Mouse (Mus musculus) embryonic stem cell, embryonic (primary cell): Measurements from ENCODE around the gene Tnfsf12.

Source experiments
- CTCF ChIA-PET, 4 experiments: fragments of 300-600 bp in 2 of 4; fragments of 350-600 bp in 2 of 4; sonication (Branson Sonifier 250); formaldehyde crosslinking; loops; one replicate each; lab custom pipeline; 2022; ENCODE audit warnings: inconsistent platforms in 2 of 4; lab: Charles Lee
- POLR2A ChIA-PET, 4 experiments: fragments of 300-600 bp in 2 of 4; fragments of 350-600 bp in 2 of 4; sonication (Branson Sonifier 250); formaldehyde crosslinking; loops; one replicate each; lab custom pipeline; 2022; ENCODE audit warnings: antibody characterized with exemption in 4 of 4, inconsistent platforms in 1 of 4; lab: Charles Lee

Tnfsf12 gene

DNA sequence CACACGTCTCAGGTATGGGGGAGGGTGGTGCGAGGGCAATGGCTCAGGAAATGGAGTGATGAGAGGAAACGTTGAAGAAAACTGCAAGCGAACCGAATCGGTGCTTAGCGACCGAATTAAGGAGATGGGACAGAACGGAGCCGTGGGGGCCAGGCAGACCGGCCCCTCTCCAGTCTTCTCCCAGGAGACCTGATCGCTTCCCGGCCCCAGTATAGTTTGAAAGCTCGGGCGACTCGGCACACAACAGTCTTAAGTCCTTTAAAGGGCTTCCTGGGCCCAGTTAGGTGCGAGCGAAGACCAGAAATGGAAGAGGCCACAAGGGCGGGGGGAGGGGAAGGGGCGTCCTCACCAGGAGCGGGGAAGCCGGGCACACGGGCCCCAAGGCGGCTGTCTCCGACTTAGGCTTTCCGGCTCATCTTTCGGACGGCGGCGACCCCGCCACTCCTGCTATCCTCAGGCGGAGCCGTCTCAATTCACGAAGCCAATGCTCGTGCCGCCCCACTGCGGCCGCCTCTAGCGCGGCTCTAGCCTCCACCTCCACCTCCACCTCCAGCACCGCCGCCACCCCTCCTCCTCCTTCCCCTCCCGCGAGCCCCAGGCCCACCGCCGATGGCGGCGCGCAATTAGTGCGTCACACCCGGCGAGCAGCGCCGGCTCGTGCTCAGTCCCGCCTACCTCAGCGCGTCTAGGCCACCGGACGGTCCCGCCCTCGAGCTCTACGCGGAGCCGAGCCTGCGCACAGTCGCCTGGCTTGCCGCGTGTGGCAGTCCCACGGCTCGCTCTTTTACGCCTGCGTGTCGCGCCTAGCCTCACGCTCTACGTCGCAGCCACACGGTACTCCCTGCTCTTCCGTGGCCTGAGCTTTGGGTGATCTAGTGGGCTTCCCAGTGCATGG, 14.1 kb downstream of the Tnfsf12 start, which contains the start of gene Senp3:
Gene Senp3 (minus strand): TSS at position 771 of the 895 bp plus-strand sequence.
- ChIA-PET CTCF (interaction anchor here (0.6 to 8.3 kb wide), 26 partner anchors 9 to 267 kb away, joined by 3 to 155 read pairs (median 5); partner anchors contain the start of genes Sox15 (in 2 of the 4), Eif4a1 (in 1 of the 4) and Fxr2 (in 1 of the 4)), POLR2A (interaction anchor here (0.5 to 16.3 kb wide), 103 partner anchors 8 to 990 kb away, joined by 3 to 672 read pairs (median 5); partner anchors contain the start of genes Eif4a1 (in 4 of the 4), Sox15 (in 4 of the 4), Cd68 (in 3 of the 4) and Mpdu1 (in 3 of the 4))

- ChIA-PET CTCF (interaction anchor here in 2 of 4 experiments (0.7 to 8.3 kb wide), 4 partner anchors 34 to 100 kb away, joined by 3 to 155 read pairs (median 15); partner anchors contain the start of genes Trp53 (in 1 of the 2) and Wrap53 (in 1 of the 2)), POLR2A (interaction anchor here in 3 of 4 experiments (0.5 to 16.3 kb wide), 33 partner anchors 7 to 247 kb away, joined by 3 to 672 read pairs (median 11); partner anchors contain the start of genes Sox15 (in 3 of the 3), Cd68 (in 2 of the 3), Eif4a1 (in 2 of the 3) and Mpdu1 (in 2 of the 3))
These were observed 15.4 kb downstream of the Tnfsf12 start for GRCm38 (mm10) chr11:69680136-69680855.

DNA sequence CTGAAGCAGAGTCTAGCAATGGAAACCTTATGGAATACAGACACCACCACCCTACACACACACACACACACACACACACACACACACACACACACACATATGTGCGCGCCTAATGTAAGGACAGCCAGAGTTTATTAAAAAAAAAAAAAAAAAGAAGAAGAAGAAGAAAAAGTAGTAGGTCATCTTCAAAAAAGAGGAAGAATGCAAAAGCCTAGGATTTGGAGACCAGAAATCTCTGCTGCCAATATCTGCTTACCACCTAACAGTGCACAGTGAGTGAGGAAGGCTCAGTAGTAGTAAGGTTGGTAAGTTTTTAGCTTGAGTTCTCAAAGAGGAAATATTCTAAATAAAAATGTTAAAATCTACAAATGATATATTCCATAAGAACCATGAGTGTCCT, 16.5 kb downstream of the Tnfsf12 start:
- POLR2A ChIA-PET = interaction anchor here in 2 of 4 experiments (0.5 to 16.3 kb wide), 18 partner anchors 10 to 241 kb away, joined by 3 to 672 read pairs (median 11); partner anchors contain the start of genes Cd68 (in 2 of the 2), Mpdu1 (in 2 of the 2), Sox15 (in 2 of the 2) and Fxr2 (in 1 of the 2)

DNA sequence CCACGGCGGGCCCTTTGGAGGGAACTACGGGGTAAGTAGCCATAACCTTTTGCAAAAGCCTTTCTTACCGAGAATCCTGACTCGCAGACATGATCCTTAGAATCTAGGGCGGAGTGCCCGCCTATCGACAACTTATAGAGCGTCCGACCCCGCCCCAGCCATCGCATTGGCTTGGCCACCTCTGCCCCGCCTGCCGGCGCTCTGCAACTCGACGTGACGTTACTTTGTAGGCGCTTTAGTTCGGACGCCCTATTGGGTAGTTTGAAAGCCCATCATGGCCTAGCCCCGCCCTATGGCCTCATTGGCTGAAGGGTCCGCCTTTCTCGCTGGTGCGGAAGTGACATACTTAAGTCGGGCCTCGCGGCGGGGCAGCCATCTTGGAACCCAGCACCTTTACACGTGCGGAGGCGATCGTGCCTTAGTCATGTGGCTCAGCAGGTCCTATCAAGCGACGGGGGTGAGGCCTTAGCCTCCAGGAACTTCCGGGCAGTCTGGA, 23.4 kb downstream of the Tnfsf12 start, which contains the start of gene Eif4a1:
Gene Eif4a1 (minus strand): TSS at position 213 of the 496 bp plus-strand sequence.
- ChIA-PET POLR2A (interaction anchor here (0.6 to 16.3 kb wide), 34 partner anchors 8 to 325 kb away, joined by 3 to 672 read pairs (median 6); partner anchors contain the start of genes Senp3 (in 4 of the 4), Mpdu1 (in 3 of the 4), Sox15 (in 3 of the 4) and Cd68 (in 1 of the 4)), CTCF (interaction anchor here in 1 of 4 experiments (1.1 kb wide), 1 partner anchor 10 kb away, joined by 3 read pairs; the partner anchor contains the start of gene Senp3)

More for the DNA sequence above, 16.5 kb downstream of the Tnfsf12 start:
- CTCF ChIA-PET = interaction anchor here in 1 of 4 experiments (0.6 to 8.3 kb wide), 2 partner anchors 35 to 49 kb away, joined by 3 to 155 read pairs; no protein-coding TSS in a partner anchor

DNA sequence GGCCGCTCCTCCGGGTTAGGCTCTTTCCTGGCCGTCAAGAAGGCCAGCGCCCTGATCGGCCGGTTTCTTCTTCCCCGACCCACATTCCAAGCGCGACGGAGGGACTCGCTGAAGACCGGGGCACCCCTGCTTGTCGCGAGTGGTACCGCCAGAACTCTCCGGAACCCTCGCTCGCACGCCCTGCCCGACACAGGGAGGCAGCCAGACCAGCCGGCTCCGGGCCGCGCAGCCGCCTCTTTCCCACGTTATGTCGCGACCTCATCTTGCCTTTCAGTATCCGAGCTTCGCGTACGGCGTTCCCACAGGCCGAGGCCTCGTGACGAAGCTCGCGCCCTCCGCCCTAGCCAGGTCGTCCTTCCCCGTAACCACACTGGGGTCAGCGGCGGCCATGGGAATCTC, 23.9 kb downstream of the Tnfsf12 start:
- ChIA-PET POLR2A (interaction anchor here (0.6 to 16.3 kb wide), 30 partner anchors 9 to 325 kb away, joined by 3 to 672 read pairs (median 6); partner anchors contain the start of genes Senp3 (in 4 of the 4), Sox15 (in 3 of the 4), Mpdu1 (in 2 of the 4) and Cd68 (in 1 of the 4)), CTCF (no interaction called here)

- POLR2A ChIA-PET = interaction anchor here (0.6 to 16.3 kb wide), 57 partner anchors 8 to 326 kb away, joined by 3 to 672 read pairs (median 8); partner anchors contain the start of genes Senp3 (in 3 of the 4), Sox15 (in 3 of the 4), Fxr2 (in 2 of the 4) and Mpdu1 (in 2 of the 4)
- CTCF ChIA-PET = interaction anchor here in 2 of 4 experiments (0.6 to 0.9 kb wide), 2 partner anchors 16 to 45 kb away, joined by 3 to 4 read pairs; partner anchors contain the start of gene Sox15 (in 1 of the 2)
These were observed 24.6 kb downstream of the Tnfsf12 start for GRCm38 (mm10) chr11:69670786-69671725.

DNA sequence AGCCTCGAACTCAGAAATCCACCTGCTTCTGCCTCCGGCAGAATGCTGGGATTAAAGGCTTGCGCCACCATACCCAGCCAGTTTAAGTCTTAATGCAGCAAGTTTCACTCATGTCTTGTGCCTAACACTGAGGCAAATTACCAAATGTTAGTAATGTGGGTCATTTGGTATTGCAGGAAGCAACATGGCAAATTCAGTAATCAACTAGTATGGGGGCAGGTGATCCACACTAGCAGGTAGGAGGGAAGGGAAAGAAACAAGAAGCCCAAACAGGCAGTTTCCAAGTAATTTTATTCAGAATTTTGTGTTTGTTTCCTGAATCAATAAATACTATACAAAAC, 29.0 kb downstream of the Tnfsf12 start:
- CTCF ChIA-PET = interaction anchor here in 3 of 4 experiments (0.7 to 2.6 kb wide), 5 partner anchors 9 to 38 kb away, joined by 4 to 31 read pairs (median 4); partner anchors contain the start of genes Sox15 (in 2 of the 3) and Fxr2 (in 1 of the 3)
- POLR2A ChIA-PET = interaction anchor here (0.5 to 17.2 kb wide), 75 partner anchors 9 to 593 kb away, joined by 3 to 592 read pairs (median 5); partner anchors contain the start of genes Sox15 (in 4 of the 4), Fxr2 (in 3 of the 4), Senp3 (in 2 of the 4) and Tnfsf13 (in 2 of the 4)

DNA sequence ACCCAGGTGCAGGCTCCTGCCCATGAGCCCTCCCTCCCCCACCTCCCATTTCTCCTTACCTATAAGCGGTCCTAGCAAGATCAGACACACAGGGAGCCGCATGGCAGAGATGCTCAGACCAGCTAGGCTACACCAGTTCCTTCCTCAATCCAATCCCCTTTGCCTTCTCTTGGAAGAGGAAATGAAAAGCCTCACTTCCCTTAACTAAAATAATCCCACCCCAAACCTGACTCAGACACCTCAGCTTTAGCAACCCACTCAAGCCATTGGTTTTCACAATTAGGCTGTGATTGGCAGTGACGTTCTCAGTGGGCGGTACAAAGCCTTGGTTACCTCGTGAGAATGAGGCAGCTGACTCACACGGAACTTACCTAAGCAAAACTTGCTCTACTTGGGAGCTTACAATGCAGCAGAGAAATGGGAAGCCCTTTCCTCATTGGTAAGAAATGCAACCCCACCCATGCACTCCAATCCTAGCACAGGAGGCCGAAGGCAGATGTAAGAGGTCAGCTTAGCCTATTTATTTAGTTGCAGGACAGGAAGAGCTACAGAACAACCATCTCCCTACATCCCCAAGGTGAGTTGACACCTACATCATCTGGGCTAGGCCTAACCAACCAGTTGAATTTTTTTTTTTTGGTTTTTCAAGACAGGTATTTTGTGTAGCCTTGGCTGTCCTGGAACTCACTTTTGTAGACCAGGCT, 29.5 kb downstream of the Tnfsf12 start, which contains the start of gene Cd68:
Gene Cd68 (minus strand): TSS at position 193 of the 704 bp plus-strand sequence.
- POLR2A ChIA-PET = interaction anchor here (0.5 to 17.2 kb wide), 94 partner anchors 8 to 593 kb away, joined by 3 to 592 read pairs (median 4); partner anchors contain the start of genes Sox15 (in 4 of the 4), Fxr2 (in 3 of the 4), Senp3 (in 3 of the 4) and Trp53 (in 3 of the 4)

GRCm38 (mm10) chr11:69665457-69665960, 30.1 kb downstream of the Tnfsf12 start:
- ChIA-PET POLR2A (interaction anchor here (0.6 to 17.2 kb wide), 81 partner anchors 7 to 592 kb away, joined by 3 to 592 read pairs (median 5); partner anchors contain the start of genes Sox15 (in 4 of the 4), Fxr2 (in 3 of the 4), Senp3 (in 3 of the 4) and Trp53 (in 3 of the 4)), CTCF (interaction anchor here in 3 of 4 experiments (0.7 to 2.6 kb wide), 6 partner anchors 8 to 47 kb away, joined by 3 to 31 read pairs (median 5); partner anchors contain the start of genes Sox15 (in 2 of the 3) and Fxr2 (in 1 of the 3))

More for the DNA sequence above, 29.5 kb downstream of the Tnfsf12 start, which contains the start of gene Cd68:
- CTCF ChIA-PET = interaction anchor here in 3 of 4 experiments (0.7 to 2.6 kb wide), 7 partner anchors 9 to 47 kb away, joined by 3 to 31 read pairs (median 4); partner anchors contain the start of genes Sox15 (in 2 of the 3) and Fxr2 (in 1 of the 3)

DNA sequence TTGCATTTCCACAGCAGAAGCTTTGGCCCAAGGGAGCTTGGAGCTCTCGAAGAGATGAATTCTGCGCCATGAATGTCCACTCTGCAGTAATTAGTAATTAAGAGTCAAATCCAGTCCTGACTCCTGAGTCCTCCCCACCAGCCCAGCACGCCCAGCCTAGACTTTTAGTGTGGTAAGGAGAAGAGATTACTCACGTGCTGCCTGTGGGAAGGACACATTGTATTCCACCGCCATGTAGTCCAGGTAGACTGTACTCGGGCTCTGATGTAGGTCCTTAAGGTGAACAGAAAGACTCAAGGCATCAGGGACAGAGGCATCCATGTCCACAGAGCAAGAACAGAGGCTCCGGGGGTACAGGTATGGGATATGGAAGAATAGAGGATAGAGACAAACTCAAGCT, 30.8 kb downstream of the Tnfsf12 start:
- CTCF ChIA-PET = interaction anchor here in 2 of 4 experiments (0.6 to 2.6 kb wide), 3 partner anchors 7 to 233 kb away, joined by 3 to 31 read pairs (median 3); partner anchors contain the start of gene Sox15 (in 1 of the 2)

GRCm38 (mm10) chr11:69663795-69664194, 31.9 kb downstream of the Tnfsf12 start:
- POLR2A ChIA-PET = interaction anchor here in 3 of 4 experiments (0.8 to 17.2 kb wide), 13 partner anchors 9 to 91 kb away, joined by 3 to 592 read pairs (median 34); partner anchors contain the start of genes Senp3 (in 3 of the 3), Eif4a1 (in 2 of the 3), Sox15 (in 2 of the 3) and Tnfsf13 (in 1 of the 3)
- CTCF ChIA-PET = interaction anchor here in 1 of 4 experiments (0.6 kb wide), 1 partner anchor 45 kb away, joined by 3 read pairs; no protein-coding TSS in a partner anchor

More for the DNA sequence above, 30.8 kb downstream of the Tnfsf12 start:
- POLR2A ChIA-PET = interaction anchor here (1.2 to 17.2 kb wide), 31 partner anchors 8 to 251 kb away, joined by 3 to 592 read pairs (median 12); partner anchors contain the start of genes Senp3 (in 3 of the 4), Sox15 (in 3 of the 4), Trp53 (in 3 of the 4) and Wrap53 (in 3 of the 4)

GRCm38 (mm10) chr11:69662967-69663671, 32.5 kb downstream of the Tnfsf12 start:
- ChIA-PET CTCF (interaction anchor here (0.6 to 2.3 kb wide), 12 partner anchors 10 to 116 kb away, joined by 3 to 8 read pairs (median 4); partner anchors contain the start of gene Fxr2 (in 2 of the 4)), POLR2A (interaction anchor here (0.6 to 17.2 kb wide), 56 partner anchors 7 to 338 kb away, joined by 3 to 592 read pairs (median 5); partner anchors contain the start of genes Fxr2 (in 3 of the 4), Senp3 (in 3 of the 4), Eif4a1 (in 2 of the 4) and Sox15 (in 2 of the 4))
